Mouse (Mus musculus) testis, adult 2 months (tissue): ENCODE data around the gene Syvn1.

Source experiments
- CTCF ChIP-seq: fragments of 200-500 bp; IDR thresholded peaks from 2 replicates; pipeline ENCODE4 v1.5.1; 2012; ENCODE audit warnings: low read depth, mild to moderate bottlenecking, inconsistent platforms, low read length, moderate library complexity; ENCODE audit not compliant: control insufficient read depth, insufficient read depth, insufficient replicate concordance
- POLR2A ChIP-seq: fragments of 200-500 bp; IDR thresholded peaks from 2 replicates; pipeline ENCODE4 v1.6.1; 2012; ENCODE audit warnings: low read depth, mild to moderate bottlenecking, inconsistent platforms, low read length, moderate library complexity; ENCODE audit not compliant: control insufficient read depth

GRCm38 (mm10) chr19:6007013-6007412 is 39.4 kb upstream of the Syvn1 start:
- TF ChIP-seq CTCF: no peak
- no peak for TF ChIP-seq POLR2A
